Mouse (Mus musculus): ENCODE results near the gene Mpp3.

Gene Mpp3

GRCm38 (mm10) chr11:101979140-101979539, 49.1 kb downstream of the Mpp3 start:
- in situ Hi-C loops (cut with MseI, MboI) = no loop called here

GRCm38 (mm10) chr11:101976949-101977348, 51.3 kb downstream of the Mpp3 start:
- in situ Hi-C loops (cut with MseI, MboI) = no loop called here

- in situ Hi-C loops (cut with MseI, MboI) = no loop called here
These were observed 53.3 kb downstream of the Mpp3 start for GRCm38 (mm10) chr11:101974923-101975322.

- in situ Hi-C loops (cut with MseI, MboI) = no loop called here
These were observed 54.1 kb downstream of the Mpp3 start for GRCm38 (mm10) chr11:101974181-101974580.

- in situ Hi-C loops (cut with MseI, MboI) = no loop called here
These were observed 54.8 kb downstream of the Mpp3 start for GRCm38 (mm10) chr11:101973496-101973895.

GRCm38 (mm10) chr11:101972651-101973050, 55.6 kb downstream of the Mpp3 start:
- in situ Hi-C loops (cut with MseI, MboI) = no loop called here

GRCm38 (mm10) chr11:101972097-101972496, 56.2 kb downstream of the Mpp3 start:
- in situ Hi-C loops (cut with MseI, MboI) = no loop called here

GRCm38 (mm10) chr11:101971410-101971809, 56.9 kb downstream of the Mpp3 start:
- in situ Hi-C loops (cut with MseI, MboI) = no loop called here

- in situ Hi-C loops (cut with MseI, MboI) = loop anchor here (5.0 kb wide), 1 partner anchor 48 kb away; no protein-coding TSS in a partner anchor
These were observed 58.4 kb downstream of the Mpp3 start for GRCm38 (mm10) chr11:101969835-101970234.

GRCm38 (mm10) chr11:101968791-101969190, 59.5 kb downstream of the Mpp3 start:
- in situ Hi-C loops (cut with MseI, MboI) = loop anchor here (5.0 kb wide), 1 partner anchor 46 kb away; no protein-coding TSS in a partner anchor

GRCm38 (mm10) chr11:101968311-101968710, 60.0 kb downstream of the Mpp3 start:
- in situ Hi-C loops (cut with MseI, MboI) = loop anchor here (5.0 kb wide), 1 partner anchor 46 kb away; no protein-coding TSS in a partner anchor

- in situ Hi-C loops (cut with MseI, MboI) = loop anchor here (5.0 kb wide), 1 partner anchor 45 kb away; no protein-coding TSS in a partner anchor
These were observed 61.2 kb downstream of the Mpp3 start, which contains the start of gene Sost for GRCm38 (mm10) chr11:101966965-101967614. TSS of gene Sost (minus strand) at chr11:101967015.

GRCm38 (mm10) chr11:101965553-101965952, 62.7 kb downstream of the Mpp3 start:
- in situ Hi-C loops (cut with MseI, MboI) = loop anchor here (5.0 kb wide), 1 partner anchor 43 kb away; no protein-coding TSS in a partner anchor

- in situ Hi-C loops (cut with MseI, MboI) = loop anchor here (5.0 kb wide), 1 partner anchor 42 kb away; no protein-coding TSS in a partner anchor
These were observed 63.6 kb downstream of the Mpp3 start for GRCm38 (mm10) chr11:101964647-101965046.

GRCm38 (mm10) chr11:101963473-101964291, 64.6 kb downstream of the Mpp3 start:
- in situ Hi-C loops (cut with MseI, MboI) = no loop called here

- in situ Hi-C loops (cut with MseI, MboI) = no loop called here
These were observed 65.2 kb downstream of the Mpp3 start for GRCm38 (mm10) chr11:101963043-101963442.

- in situ Hi-C loops (cut with MseI, MboI) = no loop called here
These were observed 70.8 kb downstream of the Mpp3 start for GRCm38 (mm10) chr11:101957476-101957875.

GRCm38 (mm10) chr11:101953441-101953840, 74.8 kb downstream of the Mpp3 start:
- in situ Hi-C loops (cut with MseI, MboI) = no loop called here

- in situ Hi-C loops (cut with MseI, MboI) = no loop called here
These were observed 75.5 kb downstream of the Mpp3 start for GRCm38 (mm10) chr11:101952541-101953341.

- in situ Hi-C loops (cut with MseI, MboI) = no loop called here
These were observed 78.2 kb downstream of the Mpp3 start for GRCm38 (mm10) chr11:101950021-101950420.

Measured in mouse trophoblast stem cell (cell line).